Mouse (Mus musculus) stomach, postnatal 0 days (tissue): ENCODE measurements around the gene Trak1.

Experiments used
- CTCF ChIP-seq: IDR thresholded peaks from 2 replicates; pipeline ENCODE4 v1.5.1; 2016; ENCODE audit warnings: antibody characterized with exemption, low read depth, mild to moderate bottlenecking, moderate library complexity
- EP300 ChIP-seq: optimal IDR thresholded peaks from 2 replicates; pipeline ENCODE3; 2016; ENCODE audit warnings: antibody characterized with exemption

- no peak for TF ChIP-seq EP300
- no peak for TF ChIP-seq CTCF
Observed at GRCm38 (mm10) chr9:121295221-121295620, 2.1 kb upstream of the Trak1 start.
